Mouse (Mus musculus) frontal cortex, postnatal 25 days (tissue): ENCODE results near the gene Tdrd9.

Experiments
- DNase-seq, 2 experiments: peaks; one replicate each; pipeline ENCODE4 v3.0.0; 2022; ENCODE audit warnings: low spot score in 2 of 2

The Tdrd9 gene

GRCm38 (mm10) chr12:111963339-111963738 lies 8.0 kb upstream of the Tdrd9 start:
- DNase-seq, result no peak

- peak; percentile 97 to 98 for DNase-seq
These were observed 4.6 kb upstream of the Tdrd9 start, which contains the start of gene Atp5mpl for GRCm38 (mm10) chr12:111966683-111967173. Gene Atp5mpl, minus strand, starts transcription at chr12:111966977.

- DNase-seq, result no peak
These were observed 1.3 kb upstream of the Tdrd9 start for GRCm38 (mm10) chr12:111970085-111970484.

GRCm38 (mm10) chr12:111972504-111972903 lies 1.1 kb downstream of the Tdrd9 start:
- DNase-seq, result no peak

- no peak for DNase-seq
These were observed 3.2 kb downstream of the Tdrd9 start for GRCm38 (mm10) chr12:111974578-111974977.

GRCm38 (mm10) chr12:111977138-111977537 lies 5.8 kb downstream of the Tdrd9 start:
- DNase-seq, result no peak

- no peak for DNase-seq
These were observed 6.9 kb downstream of the Tdrd9 start for GRCm38 (mm10) chr12:111978274-111978673.

DNA sequence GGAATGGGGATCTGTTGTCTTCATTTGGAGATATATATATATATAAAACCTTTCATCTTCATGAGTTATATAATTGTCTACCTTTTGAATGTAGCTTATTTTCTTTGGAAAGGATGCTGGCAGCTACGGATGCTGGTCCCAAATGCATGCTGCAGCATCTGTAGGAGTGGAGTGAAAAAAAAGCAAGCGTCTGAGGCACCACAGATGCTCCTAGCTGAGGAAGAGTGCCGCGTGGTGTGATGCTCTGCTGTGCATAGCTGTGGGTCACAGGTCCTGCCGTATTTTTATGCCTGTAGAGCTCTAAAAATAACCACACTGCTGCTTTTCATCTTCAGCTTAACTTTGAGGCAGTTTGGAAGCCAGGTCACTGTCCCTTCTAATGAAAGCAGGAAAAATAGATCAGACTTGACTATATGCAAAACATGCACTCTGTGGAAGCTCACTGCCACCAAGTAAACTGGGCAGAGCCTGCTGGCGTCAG lies 9.6 kb downstream of the Tdrd9 start, which contains the start of gene Rd3l:
Rd3l (minus strand) TSS at position 431 of the 481 bp plus-strand sequence.
- DNase-seq, result no peak

DNA sequence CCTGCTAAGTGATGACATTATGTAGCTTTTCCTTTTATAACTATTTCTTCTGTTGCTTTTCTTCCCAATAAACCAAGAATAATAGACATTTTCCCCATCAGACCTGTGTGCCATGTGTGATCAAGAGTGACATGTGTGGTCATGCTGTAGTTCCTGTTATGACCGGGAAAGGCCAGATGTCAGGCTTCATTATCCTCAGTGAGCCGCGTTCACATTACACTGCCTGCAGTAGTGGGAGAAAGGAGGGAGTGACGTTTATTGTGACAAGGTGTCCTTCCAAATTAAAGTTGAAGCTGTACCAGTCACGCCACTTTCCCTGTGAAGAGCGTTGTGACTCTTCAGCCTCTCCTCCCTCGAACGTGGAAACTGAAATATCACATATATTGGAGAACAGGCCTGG lies 10.5 kb downstream of the Tdrd9 start:
- no peak for DNase-seq

DNA sequence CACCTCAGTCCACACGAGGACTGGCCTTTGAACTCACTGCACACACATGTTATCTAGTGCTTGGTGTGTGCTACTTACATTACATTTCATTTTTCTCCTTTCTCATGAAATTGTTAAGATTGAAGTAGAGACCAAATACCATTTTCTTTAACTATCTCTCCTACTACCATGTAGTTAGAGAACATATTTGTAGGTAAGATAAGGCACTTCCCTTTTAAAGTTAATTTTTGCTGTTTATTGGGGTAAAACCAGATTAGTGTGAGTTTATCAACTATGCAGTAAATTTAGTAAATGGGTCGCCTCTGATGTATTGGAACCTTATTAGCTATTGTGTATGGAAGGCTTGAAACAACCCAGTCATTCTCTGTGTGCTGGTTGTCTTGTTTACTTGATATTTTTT lies 11.8 kb downstream of the Tdrd9 start:
- no peak for DNase-seq

- no peak for DNase-seq
These were observed 15.4 kb downstream of the Tdrd9 start for GRCm38 (mm10) chr12:111986756-111987155.

DNA sequence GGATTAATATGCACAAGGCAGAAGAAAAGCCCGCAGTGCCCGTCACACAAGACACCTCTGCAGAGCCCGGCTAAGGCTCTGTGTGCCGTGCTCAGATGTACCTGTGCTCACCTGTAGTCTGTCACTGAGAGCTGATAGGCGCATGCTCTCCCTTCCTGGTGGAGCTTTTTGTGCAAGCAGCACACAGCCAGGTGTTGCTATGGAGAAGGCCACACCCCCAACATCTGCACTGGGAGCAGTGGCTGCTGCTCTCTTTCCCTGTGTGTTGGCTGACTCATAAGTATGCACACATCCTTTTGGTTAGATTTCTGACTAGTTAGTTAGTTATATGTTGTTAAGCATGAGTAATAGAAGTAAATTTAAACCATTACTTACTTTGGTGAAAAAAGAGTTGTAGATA lies 21.3 kb downstream of the Tdrd9 start:
- DNase-seq, result no peak

- DNase-seq, result no peak
These were observed 23.8 kb downstream of the Tdrd9 start for GRCm38 (mm10) chr12:111995161-111995560.

GRCm38 (mm10) chr12:111999735-112000134 lies 28.4 kb downstream of the Tdrd9 start:
- no peak for DNase-seq

- peak; percentile 68 to 72 for DNase-seq
These were observed 29.9 kb downstream of the Tdrd9 start for GRCm38 (mm10) chr12:112001223-112001622.

GRCm38 (mm10) chr12:112012511-112013270 lies 41.3 kb downstream of the Tdrd9 start:
- DNase-seq, result no peak

DNA sequence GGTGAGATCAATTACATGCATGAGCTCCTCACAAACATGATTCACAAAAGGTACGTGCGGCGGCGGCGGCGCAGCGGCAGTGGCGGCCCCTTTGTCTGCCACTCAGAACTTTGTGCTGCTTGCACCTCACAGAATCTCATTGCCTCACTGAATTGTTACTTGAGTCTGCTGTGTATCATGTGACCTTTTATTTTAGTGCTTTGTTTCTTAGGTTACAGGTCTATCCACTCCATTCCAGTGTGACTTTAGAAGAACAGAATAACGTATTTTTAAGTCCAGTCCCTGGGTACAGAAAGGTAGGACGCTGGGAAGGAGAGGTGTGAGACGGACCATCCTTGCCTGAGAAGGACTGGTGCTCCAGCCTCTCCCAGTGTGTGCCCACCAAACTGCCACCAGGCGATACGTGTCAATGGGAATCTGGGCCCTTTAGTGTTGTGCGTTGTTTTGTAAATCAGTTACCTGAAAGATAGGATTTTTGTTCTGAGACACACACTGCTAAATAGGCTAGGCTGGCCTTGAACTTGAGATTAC lies 42.0 kb downstream of the Tdrd9 start:
- DNase-seq, result no peak

- no peak for DNase-seq
These were observed 45.0 kb downstream of the Tdrd9 start for GRCm38 (mm10) chr12:112016346-112016745.

- no peak for DNase-seq
These were observed 51.9 kb downstream of the Tdrd9 start for GRCm38 (mm10) chr12:112023306-112023705.

GRCm38 (mm10) chr12:112024581-112025310 lies 53.4 kb downstream of the Tdrd9 start:
- DNase-seq, result no peak

GRCm38 (mm10) chr12:112025457-112025856 lies 54.1 kb downstream of the Tdrd9 start:
- DNase-seq, result no peak

DNA sequence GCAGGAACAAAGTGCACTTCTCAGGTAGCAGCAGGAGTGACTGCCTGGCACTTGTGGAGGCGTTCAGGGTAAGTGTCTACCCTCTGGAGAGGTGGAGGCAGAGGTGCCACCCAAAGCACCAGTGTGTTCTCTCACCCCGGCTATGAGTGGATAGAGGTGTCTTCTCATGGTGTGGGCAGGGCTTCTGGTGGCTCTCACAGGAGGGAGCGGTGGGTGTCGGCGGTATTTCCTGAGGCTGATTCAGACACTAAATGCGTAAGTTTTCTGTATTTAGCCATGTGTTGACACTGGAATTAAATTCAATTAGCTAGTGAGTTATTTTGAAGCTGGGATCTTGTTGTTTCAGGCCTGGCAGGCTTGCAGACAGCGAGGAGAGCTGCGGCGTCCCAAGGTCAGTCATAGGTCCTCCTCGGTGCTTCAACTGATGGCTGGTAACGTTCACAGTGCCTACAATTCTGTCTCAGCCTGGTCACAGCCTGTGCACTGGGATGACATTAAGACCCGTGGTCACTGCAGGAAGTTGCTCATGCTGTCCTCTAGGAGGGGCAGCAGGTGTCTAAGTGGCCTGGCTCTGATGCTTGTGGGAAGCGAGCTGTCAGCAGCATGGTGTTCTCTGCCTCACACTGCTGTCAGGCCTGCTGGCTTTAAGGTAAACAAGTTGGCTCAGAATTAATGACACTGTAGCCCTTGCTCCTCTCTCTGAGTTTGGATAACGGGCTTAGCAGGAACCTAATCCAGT lies 54.7 kb downstream of the Tdrd9 start:
- DNase-seq, result no peak
